Mouse (Mus musculus): ENCODE data around the gene Slc4a4. TPM values are rescaled to one million over a fixed set of nuclear protein-coding genes. Genes with fewer than 3 reads are reported as not detected.
"Not testable (repeated sequence)": the region's sequence is repeated elsewhere in the genome, so short reads cannot be mapped to it uniquely, and the experiment has no call there.

Gene Slc4a4
- polyA plus RNA-seq, 1 experiment: 49.3 TPM

DNA sequence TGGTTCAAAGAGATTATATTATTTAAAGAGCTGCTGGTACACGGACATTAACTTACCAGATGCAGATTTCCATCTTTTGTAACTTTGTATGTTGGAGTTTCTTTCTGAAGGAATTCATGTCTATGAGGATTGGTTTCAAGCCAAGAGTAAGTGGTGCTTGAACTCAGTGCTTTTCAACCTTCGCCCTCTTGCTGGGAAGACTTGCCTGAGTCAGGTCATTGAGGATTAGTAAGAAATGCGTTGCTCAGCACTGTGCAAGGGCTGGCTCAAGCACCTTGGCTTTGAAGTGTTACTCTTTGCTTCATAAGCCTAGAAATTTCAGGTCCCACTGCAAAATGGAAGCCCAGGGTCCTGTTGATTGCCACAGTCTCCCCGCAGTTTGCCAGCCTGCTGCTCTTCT lies 196.9 kb downstream of the Slc4a4 start:
- Histone ChIP-seq H3K4me3 (ENCODE audit: insufficient read depth, low read depth, low read length) (no peak overlapping the region), H3K4me1 (ENCODE audit: control insufficient read depth, insufficient read depth, insufficient read length, low read length) (no peaks in the 10 kb centered on the region), H3K27ac (replicated peaks; ENCODE audit: low read depth, low read length) (no peak overlapping the region)

DNA sequence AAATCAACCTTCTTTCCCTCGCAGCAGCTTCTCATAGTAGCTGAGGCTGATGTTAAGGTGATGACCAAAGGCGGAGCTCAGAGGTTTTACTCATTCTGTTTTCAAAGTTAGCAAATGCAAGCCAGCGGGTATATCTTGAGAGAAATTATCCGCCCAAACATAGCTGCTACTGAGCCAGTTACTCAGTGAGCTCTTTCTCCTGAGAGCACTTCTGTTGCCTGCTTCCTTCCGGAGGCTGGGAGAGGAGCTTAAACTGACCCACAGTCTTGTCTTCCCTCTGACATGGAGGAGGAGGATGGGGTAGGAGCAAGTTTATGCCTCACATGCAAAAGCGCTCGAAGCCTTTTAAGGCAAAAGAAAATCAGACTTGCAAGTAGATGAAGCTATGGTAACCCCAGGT lies 201.3 kb downstream of the Slc4a4 start:
- no peak overlapping the region for H3K27ac ChIP-seq (replicated peaks; ENCODE audit: low read depth, low read length)
- no peaks in the 10 kb centered on the region for H3K4me1 ChIP-seq (ENCODE audit: control insufficient read depth, insufficient read depth, insufficient read length, low read length)
- H3K4me3 ChIP-seq (ENCODE audit: insufficient read depth, low read depth, low read length): no peak overlapping the region

DNA sequence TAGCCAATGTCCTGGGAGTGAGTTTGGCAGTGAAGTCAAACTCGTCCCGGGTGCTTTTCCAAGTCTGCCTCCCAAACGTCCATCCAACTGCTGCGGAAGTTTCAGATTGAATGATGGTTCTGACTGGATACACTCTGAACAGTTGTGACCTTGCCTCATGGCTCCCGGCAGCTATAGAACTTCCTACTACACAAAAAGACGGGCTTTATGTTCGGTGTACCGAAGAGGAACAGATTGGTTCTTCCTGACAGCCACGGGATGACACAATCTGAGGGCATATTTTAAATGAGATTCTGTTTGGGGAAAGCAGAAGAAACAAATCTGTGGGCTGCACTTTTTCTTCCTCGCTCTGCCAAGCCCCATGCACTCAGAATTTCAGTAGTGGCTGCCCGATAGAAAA lies 201.8 kb downstream of the Slc4a4 start:
- Histone ChIP-seq H3K27ac (replicated peaks; ENCODE audit: low read depth, low read length) (no peak overlapping the region), H3K4me3 (ENCODE audit: insufficient read depth, low read depth, low read length) (no peak overlapping the region), H3K4me1 (ENCODE audit: control insufficient read depth, insufficient read depth, insufficient read length, low read length) (no peaks in the 10 kb centered on the region)

DNA sequence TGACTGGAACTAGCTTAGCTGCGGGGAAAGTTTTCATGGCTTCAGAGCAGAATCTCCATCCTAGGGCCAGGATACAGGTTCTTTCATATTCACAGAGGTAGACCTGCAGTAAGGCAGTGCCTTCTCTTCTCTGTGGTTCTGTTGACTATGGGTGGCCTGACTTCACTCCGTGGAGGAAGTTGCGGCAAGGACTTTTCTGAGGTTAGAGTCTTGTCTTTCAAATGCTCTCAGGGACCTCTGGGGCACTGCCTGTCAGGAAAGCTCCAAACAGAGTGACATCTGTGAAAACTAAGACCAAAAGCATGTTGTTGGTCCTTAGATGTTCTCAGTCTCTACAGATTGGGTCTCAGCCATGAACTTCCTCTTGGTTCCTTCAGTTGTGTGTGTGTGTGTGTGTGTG lies 203.5 kb downstream of the Slc4a4 start:
- Histone ChIP-seq H3K4me1 (ENCODE audit: control insufficient read depth, insufficient read depth, insufficient read length, low read length) (no peaks in the 10 kb centered on the region), H3K4me3 (ENCODE audit: insufficient read depth, low read depth, low read length) (no peak overlapping the region), H3K27ac (replicated peaks; ENCODE audit: low read depth, low read length) (no peak overlapping the region)

DNA sequence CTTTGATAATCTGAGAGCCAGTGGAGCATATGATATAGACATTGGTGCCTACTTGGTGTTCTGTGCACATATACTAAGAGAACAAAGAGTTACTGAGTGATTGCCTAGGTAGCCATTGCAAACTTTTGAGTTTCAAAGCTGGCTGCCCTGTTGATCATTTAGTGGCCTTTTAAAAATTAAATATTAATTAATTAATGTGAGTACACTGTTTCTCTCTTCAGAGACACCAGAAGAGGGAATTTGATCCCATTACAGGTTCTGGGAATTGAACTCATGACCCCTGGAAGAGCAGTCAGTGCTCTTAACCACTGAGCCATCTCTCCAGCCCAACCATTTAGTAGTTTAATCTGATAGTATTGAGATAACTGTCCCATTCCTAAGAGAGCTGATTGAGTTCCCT lies 209.8 kb downstream of the Slc4a4 start:
- Histone ChIP-seq H3K4me3 (ENCODE audit: insufficient read depth, low read depth, low read length) (no peak overlapping the region), H3K27ac (replicated peaks; ENCODE audit: low read depth, low read length) (no peak overlapping the region), H3K4me1 (ENCODE audit: control insufficient read depth, insufficient read depth, insufficient read length, low read length) (no peaks in the 10 kb centered on the region)

DNA sequence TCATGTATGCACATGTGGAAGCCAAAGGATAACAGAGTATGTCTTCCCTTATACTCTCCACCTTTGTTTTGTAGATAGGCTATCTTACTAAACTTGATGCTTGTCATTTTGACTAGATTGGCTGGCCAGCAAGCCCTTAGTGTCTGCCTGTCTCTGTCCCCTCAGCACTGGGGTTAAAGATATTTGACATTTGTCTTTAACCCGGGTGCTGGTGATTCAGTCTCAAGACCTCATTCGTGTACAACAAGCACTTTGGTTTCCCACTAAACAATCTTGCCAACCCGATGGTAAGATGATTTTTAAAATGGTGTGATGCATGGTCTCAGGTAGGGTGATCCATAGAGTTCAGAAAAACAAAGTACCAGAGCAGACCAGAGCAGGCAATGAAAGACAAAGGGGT lies 210.7 kb downstream of the Slc4a4 start:
- no peaks in the 10 kb centered on the region for H3K4me1 ChIP-seq (ENCODE audit: control insufficient read depth, insufficient read depth, insufficient read length, low read length)
- no peak overlapping the region for H3K27ac ChIP-seq (replicated peaks; ENCODE audit: low read depth, low read length)
- no peak overlapping the region for H3K4me3 ChIP-seq (ENCODE audit: insufficient read depth, low read depth, low read length)

DNA sequence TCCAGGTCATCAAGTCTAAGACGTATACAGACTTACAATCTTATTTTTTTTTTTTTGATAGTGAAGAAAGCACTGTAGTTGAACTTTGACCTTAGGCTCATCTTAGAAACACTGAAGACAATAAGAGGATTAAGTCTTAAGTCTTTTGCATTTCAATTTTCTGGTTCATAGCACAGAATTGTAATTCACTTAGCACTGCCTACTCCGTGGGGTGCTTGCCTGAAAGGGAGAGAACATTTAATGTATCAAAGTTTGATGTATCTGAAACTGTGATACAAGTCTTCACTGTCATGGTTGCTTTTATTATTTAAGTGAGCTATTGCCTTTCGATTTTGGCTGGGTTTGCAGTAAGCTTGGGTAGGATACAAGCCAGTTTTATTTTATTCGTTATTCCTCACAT lies 211.5 kb downstream of the Slc4a4 start:
- H3K27ac ChIP-seq (replicated peaks; ENCODE audit: low read depth, low read length): no peak overlapping the region
- no peak overlapping the region for H3K4me3 ChIP-seq (ENCODE audit: insufficient read depth, low read depth, low read length)
- no peaks in the 10 kb centered on the region for H3K4me1 ChIP-seq (ENCODE audit: control insufficient read depth, insufficient read depth, insufficient read length, low read length)

DNA sequence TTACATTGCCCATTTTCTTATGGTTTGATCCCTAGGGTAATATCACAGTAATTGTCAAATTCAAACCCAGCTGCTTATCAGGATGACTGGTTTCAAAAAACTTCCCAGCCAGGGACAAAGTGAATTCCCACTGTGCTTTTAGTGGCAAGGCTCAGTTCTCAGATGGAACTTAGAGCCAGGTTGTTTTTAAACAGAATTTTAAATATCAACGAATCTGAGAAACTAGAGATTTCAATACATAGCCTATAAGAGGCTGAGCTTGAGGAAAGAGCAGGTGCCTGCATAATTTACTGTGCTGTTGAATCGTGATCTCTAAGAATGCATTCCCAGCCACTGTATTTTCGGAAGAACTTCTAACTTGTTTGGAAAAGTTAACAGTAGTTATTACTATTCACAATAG lies 213.3 kb downstream of the Slc4a4 start:
- Histone ChIP-seq H3K4me3 (ENCODE audit: insufficient read depth, low read depth, low read length) (no peak overlapping the region), H3K4me1 (ENCODE audit: control insufficient read depth, insufficient read depth, insufficient read length, low read length) (no peaks in the 10 kb centered on the region), H3K27ac (replicated peaks; ENCODE audit: low read depth, low read length) (no peak overlapping the region)

DNA sequence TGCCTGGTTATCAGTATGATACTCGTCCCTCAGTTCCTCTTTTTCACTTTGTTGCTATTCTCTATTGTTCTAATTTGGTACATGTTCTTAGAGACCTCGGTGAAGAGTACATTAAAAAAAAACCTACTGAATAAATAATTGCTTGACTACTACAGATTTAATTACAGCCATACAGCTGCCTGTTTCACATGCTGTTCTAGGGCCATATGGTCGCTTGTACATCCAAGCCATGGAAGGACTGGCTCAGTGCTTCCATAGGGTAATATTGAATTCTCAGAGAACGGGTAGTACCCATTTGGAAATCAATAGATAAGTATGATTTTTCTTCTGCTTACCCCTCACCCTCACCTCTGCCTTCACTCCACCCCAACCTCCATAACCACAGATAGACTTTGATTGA lies 215.9 kb downstream of the Slc4a4 start:
- Histone ChIP-seq H3K4me1 (ENCODE audit: control insufficient read depth, insufficient read depth, insufficient read length, low read length) (no peaks in the 10 kb centered on the region), H3K27ac (replicated peaks; ENCODE audit: low read depth, low read length) (no peak overlapping the region), H3K4me3 (ENCODE audit: insufficient read depth, low read depth, low read length) (no peak overlapping the region)

DNA sequence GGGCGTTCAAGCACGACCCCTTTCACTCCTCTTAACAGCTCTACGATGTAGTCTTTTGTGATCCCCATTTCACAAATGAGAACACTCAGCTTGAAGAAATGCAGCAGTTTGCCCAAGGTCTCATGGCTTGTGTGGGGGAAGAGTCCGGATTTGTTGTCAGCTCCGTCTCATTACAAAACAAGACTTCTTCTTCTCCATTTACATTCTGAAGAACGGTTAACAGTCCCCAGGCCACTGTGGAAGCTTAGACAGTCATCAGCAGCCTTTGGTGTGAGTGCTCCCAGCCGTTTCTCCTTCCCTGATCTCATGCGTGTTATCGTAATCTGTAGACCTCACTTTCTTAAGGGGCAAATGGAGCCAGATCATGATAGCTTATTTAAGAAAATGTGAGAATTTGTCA lies 218.7 kb downstream of the Slc4a4 start:
- H3K4me3 ChIP-seq (ENCODE audit: insufficient read depth, low read depth, low read length): no peak overlapping the region

DNA sequence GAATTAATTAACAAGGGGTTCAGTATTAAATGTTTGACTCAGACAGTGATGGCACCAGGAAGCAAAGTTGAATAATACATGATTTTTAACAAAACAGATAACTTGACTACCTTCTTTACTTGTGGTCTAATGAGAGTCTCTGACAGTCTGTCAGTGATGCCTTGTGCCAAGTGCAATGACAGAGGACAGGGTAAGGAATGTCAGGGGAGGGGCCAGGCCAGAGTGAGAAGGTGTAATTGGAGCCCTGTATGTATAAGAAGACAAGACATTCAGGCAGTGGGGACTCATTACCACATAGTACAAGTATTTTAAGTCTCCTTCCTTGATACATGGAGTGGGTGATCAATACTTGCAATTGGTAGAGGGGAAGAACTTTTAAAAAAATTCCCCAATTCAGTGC lies 219.6 kb downstream of the Slc4a4 start:
- no peaks in the 10 kb centered on the region for H3K4me1 ChIP-seq (ENCODE audit: control insufficient read depth, insufficient read depth, insufficient read length, low read length)
- H3K27ac ChIP-seq (replicated peaks; ENCODE audit: low read depth, low read length): no peak overlapping the region
- H3K4me3 ChIP-seq (ENCODE audit: insufficient read depth, low read depth, low read length): no peak overlapping the region

More for the DNA sequence above, 218.7 kb downstream of the Slc4a4 start:
- no peak overlapping the region for H3K27ac ChIP-seq (replicated peaks; ENCODE audit: low read depth, low read length)
- H3K4me1 ChIP-seq (ENCODE audit: control insufficient read depth, insufficient read depth, insufficient read length, low read length): no peaks in the 10 kb centered on the region

DNA sequence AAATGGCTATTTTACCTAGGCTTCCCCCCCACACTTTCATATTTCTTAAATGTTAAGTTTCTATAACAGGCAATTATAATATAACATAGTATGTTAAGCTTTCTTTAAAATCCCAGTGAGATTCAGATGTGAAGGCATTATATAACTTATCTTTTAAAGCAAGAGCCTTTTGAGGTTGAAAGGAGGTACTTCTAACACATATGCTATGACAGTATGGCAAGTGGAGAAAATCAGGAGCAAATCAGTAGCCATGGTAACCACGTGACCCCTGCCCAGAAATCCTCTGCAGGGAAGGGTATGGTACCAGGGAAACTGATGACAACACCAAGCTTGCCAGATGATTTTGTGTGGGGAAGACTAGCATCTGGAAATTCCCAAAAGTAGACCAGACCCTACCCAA lies 222.2 kb downstream of the Slc4a4 start:
- no peak overlapping the region for H3K4me3 ChIP-seq (ENCODE audit: insufficient read depth, low read depth, low read length)
- H3K4me1 ChIP-seq (ENCODE audit: control insufficient read depth, insufficient read depth, insufficient read length, low read length): no peaks in the 10 kb centered on the region
- H3K27ac ChIP-seq (replicated peaks; ENCODE audit: low read depth, low read length): no peak overlapping the region

DNA sequence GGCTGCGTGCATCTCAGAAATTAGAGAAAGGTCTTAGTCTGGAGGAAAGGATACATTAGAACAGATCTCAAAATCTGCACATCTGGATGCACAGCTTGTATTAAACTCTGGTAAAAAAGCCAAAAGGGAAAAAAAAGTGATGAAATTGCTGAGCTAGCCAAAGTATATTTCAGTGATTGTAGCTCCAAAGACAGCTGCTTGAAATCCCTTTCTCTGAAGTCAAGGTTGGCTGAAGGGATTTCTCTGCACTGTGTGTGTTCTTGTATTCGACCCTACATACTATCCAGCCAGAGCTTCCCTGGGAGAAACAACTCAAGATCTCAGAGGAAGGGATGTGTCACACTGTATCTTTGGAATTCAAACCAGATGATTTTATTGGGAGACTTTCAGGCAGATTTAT lies 223.2 kb downstream of the Slc4a4 start:
- no peak overlapping the region for H3K4me3 ChIP-seq (ENCODE audit: insufficient read depth, low read depth, low read length)
- H3K4me1 ChIP-seq (ENCODE audit: control insufficient read depth, insufficient read depth, insufficient read length, low read length): no peaks in the 10 kb centered on the region

DNA sequence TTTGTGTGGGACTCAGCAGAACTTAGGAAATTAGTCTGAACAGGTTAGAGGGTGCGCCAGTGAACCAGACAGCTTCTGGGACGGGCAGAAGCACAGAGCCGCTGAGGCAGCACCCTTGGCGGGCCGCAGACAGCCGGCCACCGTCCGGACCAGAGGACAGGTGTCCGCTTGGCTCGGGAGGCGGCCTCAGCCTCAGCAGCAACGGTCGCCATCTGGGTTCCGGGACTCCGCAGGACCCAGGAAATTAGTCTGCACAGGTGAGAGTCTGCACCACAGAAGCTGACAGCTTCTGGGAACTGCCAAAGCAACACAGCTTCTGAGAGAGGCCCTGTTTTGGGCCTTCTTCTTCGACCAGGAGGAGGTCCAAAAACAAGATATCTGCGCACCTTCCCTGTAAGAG lies 225.4 kb downstream of the Slc4a4 start:
- H3K4me1 ChIP-seq (ENCODE audit: control insufficient read depth, insufficient read depth, insufficient read length, low read length); H3K4me3 ChIP-seq (ENCODE audit: insufficient read depth, low read depth, low read length): not testable (repeated sequence)

More for the DNA sequence above, 223.2 kb downstream of the Slc4a4 start:
- no peak overlapping the region for H3K27ac ChIP-seq (replicated peaks; ENCODE audit: low read depth, low read length)

DNA sequence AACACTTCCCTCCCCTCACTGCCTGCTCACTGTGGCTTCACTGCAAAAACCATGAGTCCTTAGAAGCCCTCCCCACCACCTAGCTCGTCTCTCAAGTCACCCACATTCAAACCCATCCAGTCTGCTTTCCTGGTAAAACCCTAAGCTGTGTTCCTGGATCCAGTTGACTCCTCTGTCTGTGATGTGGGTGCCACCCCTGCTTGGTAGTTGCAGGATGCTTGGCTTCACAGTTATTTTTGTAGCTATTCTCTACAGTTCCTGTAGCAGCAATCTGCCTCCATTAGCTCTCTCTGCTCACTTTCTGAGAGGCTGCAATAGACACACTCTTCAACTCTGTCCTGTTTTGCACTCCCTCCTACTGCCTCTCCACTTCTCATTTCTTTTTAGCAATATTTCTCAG lies 234.3 kb downstream of the Slc4a4 start:
- Histone ChIP-seq H3K27ac (replicated peaks; ENCODE audit: low read depth, low read length) (no peak overlapping the region), H3K4me3 (ENCODE audit: insufficient read depth, low read depth, low read length) (no peak overlapping the region), H3K4me1 (ENCODE audit: control insufficient read depth, insufficient read depth, insufficient read length, low read length) (no peaks in the 10 kb centered on the region)

More for the DNA sequence above, 225.4 kb downstream of the Slc4a4 start:
- H3K27ac ChIP-seq (replicated peaks; ENCODE audit: low read depth, low read length): not testable (repeated sequence)

DNA sequence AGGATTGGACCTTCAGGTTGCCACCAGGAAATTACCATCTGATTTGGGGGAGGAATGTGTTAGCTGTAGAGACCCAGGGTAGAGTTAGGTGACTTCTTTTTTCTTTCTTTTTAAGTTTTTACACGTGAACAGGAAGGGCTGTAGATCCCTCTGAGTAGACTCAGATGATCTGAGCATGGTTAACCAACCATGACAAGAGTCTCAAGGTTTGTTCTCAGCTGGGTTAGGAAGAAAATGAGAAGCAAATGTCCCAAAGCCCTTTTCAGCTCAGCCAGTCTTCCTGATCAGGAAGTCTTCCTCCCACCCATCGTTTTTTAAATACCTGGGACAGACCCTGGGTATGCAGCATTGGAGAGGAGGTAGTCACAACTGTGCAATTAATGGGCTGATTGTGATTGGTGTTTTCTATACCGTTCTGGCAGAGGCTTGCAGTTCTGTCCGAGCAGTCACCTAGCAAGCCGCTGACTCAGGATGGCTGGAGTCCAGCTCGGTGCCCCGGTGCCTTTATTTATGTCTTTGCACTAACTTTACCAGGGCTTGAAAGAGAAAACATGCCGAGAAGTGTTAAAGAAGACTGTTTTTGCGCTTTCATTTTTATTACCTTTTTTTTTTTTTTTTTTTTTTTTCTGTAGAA lies 236.8 kb downstream of the Slc4a4 start:
- Histone ChIP-seq H3K27ac (replicated peaks; ENCODE audit: low read depth, low read length) (no peak overlapping the region), H3K4me3 (ENCODE audit: insufficient read depth, low read depth, low read length) (no peak overlapping the region), H3K4me1 (ENCODE audit: control insufficient read depth, insufficient read depth, insufficient read length, low read length) (no peaks in the 10 kb centered on the region)

DNA sequence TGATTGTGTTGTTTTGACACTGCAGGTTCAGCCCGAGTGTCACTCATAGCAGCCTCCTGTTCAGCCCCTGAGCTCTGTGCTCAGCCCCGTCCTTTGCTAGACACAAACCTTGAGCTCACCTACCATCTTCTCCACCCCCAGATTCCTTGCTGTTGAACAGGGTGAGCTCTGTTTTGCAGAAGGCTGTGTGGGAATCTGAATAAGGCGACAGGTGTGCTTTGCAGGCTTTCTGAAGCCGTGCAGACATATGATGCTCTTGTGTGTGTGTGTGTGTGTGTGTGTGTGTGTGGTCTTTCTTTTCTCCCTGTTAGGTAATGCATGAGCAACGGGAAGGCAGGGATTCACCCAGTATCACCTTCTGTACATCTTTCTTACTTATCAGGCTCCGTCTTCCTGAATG lies 241.6 kb downstream of the Slc4a4 start:
- Histone ChIP-seq H3K27ac (replicated peaks; ENCODE audit: low read depth, low read length) (no peak overlapping the region), H3K4me3 (ENCODE audit: insufficient read depth, low read depth, low read length) (no peak overlapping the region), H3K4me1 (ENCODE audit: control insufficient read depth, insufficient read depth, insufficient read length, low read length) (no peaks in the 10 kb centered on the region)
